Mouse (Mus musculus): Measurements from ENCODE around the gene Lman2. TPM values are rescaled to one million over a fixed set of nuclear protein-coding genes. Genes with fewer than 3 reads are reported as not detected.

The Lman2 gene
- total RNA-seq, 2 experiments from 2014 or later: 20.2 to 33.4 TPM

GRCm38 (mm10) chr13:55371740-55372139, 9.2 kb upstream of the Lman2 start:
- no peak for ATAC-seq (replicated peaks; ENCODE audit: low FRiP score, poor library complexity, severe bottlenecking)

- no peak for ATAC-seq (replicated peaks; ENCODE audit: low FRiP score, poor library complexity, severe bottlenecking)
Observed at GRCm38 (mm10) chr13:55371007-55371681, 8.6 kb upstream of the Lman2 start.

GRCm38 (mm10) chr13:55370234-55370633, 7.7 kb upstream of the Lman2 start:
- ATAC-seq (replicated peaks; ENCODE audit: low FRiP score, poor library complexity, severe bottlenecking): peak; percentile 41

GRCm38 (mm10) chr13:55369531-55370114, 7.0 kb upstream of the Lman2 start, which contains the start of gene Rgs14:
TSS of gene Rgs14 (plus strand) at chr13:55369732.
- peak; percentile 91 for ATAC-seq (replicated peaks; ENCODE audit: low FRiP score, poor library complexity, severe bottlenecking)

- no peak for ATAC-seq (replicated peaks; ENCODE audit: low FRiP score, poor library complexity, severe bottlenecking)
Observed at GRCm38 (mm10) chr13:55368401-55368800, 5.8 kb upstream of the Lman2 start.

- peak; percentile 40 for ATAC-seq (replicated peaks; ENCODE audit: low FRiP score, poor library complexity, severe bottlenecking)
Observed at GRCm38 (mm10) chr13:55361974-55362452, 570 bp downstream of the Lman2 start.

GRCm38 (mm10) chr13:55361145-55361544, 1.4 kb downstream of the Lman2 start:
- ATAC-seq (replicated peaks; ENCODE audit: low FRiP score, poor library complexity, severe bottlenecking): no peak

- ATAC-seq (replicated peaks; ENCODE audit: low FRiP score, poor library complexity, severe bottlenecking): no peak
Observed at GRCm38 (mm10) chr13:55346745-55347144, 15.8 kb downstream of the Lman2 start.

GRCm38 (mm10) chr13:55344286-55344685, 18.3 kb downstream of the Lman2 start:
- no peak for ATAC-seq (replicated peaks; ENCODE audit: low FRiP score, poor library complexity, severe bottlenecking)

- ATAC-seq (replicated peaks; ENCODE audit: low FRiP score, poor library complexity, severe bottlenecking): no peak
Observed at GRCm38 (mm10) chr13:55342469-55342868, 20.1 kb downstream of the Lman2 start.

GRCm38 (mm10) chr13:55339259-55339658, 23.3 kb downstream of the Lman2 start:
- ATAC-seq (replicated peaks; ENCODE audit: low FRiP score, poor library complexity, severe bottlenecking): peak; percentile 57

- no peak for ATAC-seq (replicated peaks; ENCODE audit: low FRiP score, poor library complexity, severe bottlenecking)
Observed at GRCm38 (mm10) chr13:55338131-55339054, 24.2 kb downstream of the Lman2 start.

- ATAC-seq (replicated peaks; ENCODE audit: low FRiP score, poor library complexity, severe bottlenecking): no peak
Observed at GRCm38 (mm10) chr13:55337341-55337975, 25.1 kb downstream of the Lman2 start.

GRCm38 (mm10) chr13:55335701-55336100, 26.9 kb downstream of the Lman2 start:
- no peak for ATAC-seq (replicated peaks; ENCODE audit: low FRiP score, poor library complexity, severe bottlenecking)

GRCm38 (mm10) chr13:55332331-55332730, 30.3 kb downstream of the Lman2 start:
- ATAC-seq (replicated peaks; ENCODE audit: low FRiP score, poor library complexity, severe bottlenecking): no peak

GRCm38 (mm10) chr13:55330567-55331400, 31.8 kb downstream of the Lman2 start:
- ATAC-seq (replicated peaks; ENCODE audit: low FRiP score, poor library complexity, severe bottlenecking): peak; percentile 70

GRCm38 (mm10) chr13:55329683-55330566, 32.7 kb downstream of the Lman2 start, which contains the start of gene Mxd3:
TSS of gene Mxd3 (minus strand) at chr13:55329823.
- ATAC-seq (replicated peaks; ENCODE audit: low FRiP score, poor library complexity, severe bottlenecking): peak; percentile 59

- ATAC-seq (replicated peaks; ENCODE audit: low FRiP score, poor library complexity, severe bottlenecking): peak; percentile 21
Observed at GRCm38 (mm10) chr13:55329109-55329682, 33.4 kb downstream of the Lman2 start.

All from erythroblast, adult 5-6 weeks (primary cell).